Mouse (Mus musculus): ENCODE measurements at regions not wholly inside any gene's neighbourhood (a gene's known extent, or its start where the extent isn't known, plus 50 kb on each side); places are given as distances from the start of the nearest gene placed in this dataset.

DNA sequence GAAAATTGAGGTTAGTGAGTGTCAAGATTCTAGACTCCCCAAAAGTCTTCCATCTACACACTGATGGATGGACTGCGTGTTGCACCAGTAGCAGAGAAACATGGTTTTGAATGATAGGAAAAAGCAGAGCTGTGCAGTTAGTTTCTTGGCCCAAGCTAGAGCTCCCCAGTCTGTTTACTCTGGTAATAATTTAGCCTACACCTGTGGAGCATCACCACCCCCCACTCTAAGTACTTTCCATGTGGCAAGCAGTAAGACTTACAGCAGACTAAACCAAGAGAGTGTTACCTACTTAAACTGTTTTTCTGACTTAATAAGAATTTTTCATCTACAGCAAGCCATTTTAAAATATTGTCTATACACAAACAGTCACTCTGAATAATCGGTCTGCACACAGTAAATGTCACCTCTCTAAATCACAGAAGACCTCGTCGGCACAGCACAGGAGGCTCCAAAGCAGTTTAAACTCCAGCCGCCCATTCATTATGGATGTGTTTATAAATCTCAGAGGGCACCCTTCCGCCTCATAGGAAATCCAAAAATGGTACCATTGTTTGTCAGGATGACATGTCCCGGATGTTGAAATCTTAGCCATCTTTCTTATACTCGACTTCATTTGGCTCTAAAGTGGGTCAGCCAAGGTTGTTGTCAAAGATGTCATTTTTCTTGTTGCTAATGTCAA is 454.5 kb upstream of the Etaa1 start:
- TF ChIP-seq CTCF (IDR thresholded peaks at IDR 0.05; ENCODE audit: low read depth) (no peak), EP300 (IDR thresholded peaks at IDR 0.05; ENCODE audit: low read depth) (no peak)

Measured in liver, embryonic 14.5 days (tissue).